Mouse (Mus musculus) liver, adult 2 months (tissue): Measurements from ENCODE around the gene Ccl26. TPM values are rescaled to one million over a fixed set of nuclear protein-coding genes. Genes with fewer than 3 reads are reported as not detected.

Experiments used
- DNase-seq: peaks from one replicate; pipeline ENCODE4 v3.0.0-alpha.2; 2011; ENCODE audit warnings: low read depth, low spot score; ENCODE audit errors: extremely low read depth
- H3K27ac ChIP-seq: fragments of 200-500 bp; replicated peaks from 2 replicates; pipeline ENCODE4 v1.5.1; 2012; ENCODE audit warnings: low read depth, mild to moderate bottlenecking, control low read depth, inconsistent platforms, low read length; ENCODE audit not compliant: insufficient read depth
- H3K27me3 ChIP-seq: fragments of 200-500 bp; 2 replicates; pipeline ENCODE4 v1.6.1; 2012; ENCODE audit warnings: mild to moderate bottlenecking, moderate library complexity, low read length, inconsistent platforms; ENCODE audit not compliant: control insufficient read depth, insufficient read depth
- H3K36me3 ChIP-seq: fragments of 200-500 bp; 2 replicates; pipeline ENCODE4 v1.6.1; 2012; ENCODE audit warnings: low read length, inconsistent platforms; ENCODE audit not compliant: control insufficient read depth, insufficient read depth
- H3K4me1 ChIP-seq: fragments of 200-500 bp; 2 replicates; pipeline ENCODE4 v1.6.1; 2011; ENCODE audit warnings: low read length; ENCODE audit not compliant: control insufficient read depth, insufficient read depth
- H3K4me3 ChIP-seq: fragments of 200-500 bp; 2 replicates; pipeline ENCODE4 v1.5.1; 2011; ENCODE audit warnings: low read depth, mild to moderate bottlenecking, control low read depth, low read length, moderate library complexity; ENCODE audit not compliant: insufficient read depth
- H3K79me2 ChIP-seq: fragments of 200-500 bp; 2 replicates; pipeline ENCODE4 v1.6.1; 2012; ENCODE audit warnings: inconsistent platforms, mild to moderate bottlenecking, low read length, moderate library complexity; ENCODE audit not compliant: control insufficient read depth, insufficient read depth
- H3K9ac ChIP-seq: fragments of 200-500 bp; 2 replicates; pipeline ENCODE4 v1.6.1; 2012; ENCODE audit warnings: low read depth, mild to moderate bottlenecking, control low read depth, inconsistent platforms, low read length
- CTCF ChIP-seq: fragments of 200-500 bp; IDR thresholded peaks from 2 replicates; pipeline ENCODE4 v1.5.1; 2011; ENCODE audit warnings: low read depth, low read length, control low read depth
- POLR2A ChIP-seq: fragments of 200-500 bp; IDR thresholded peaks from 2 replicates; pipeline ENCODE4 v1.6.1; 2011; ENCODE audit warnings: low read length, control low read depth; ENCODE audit not compliant: insufficient read depth; ENCODE audit errors: extremely low read depth
- WGBS: fragments of 180-500 bp; shearing (Covaris S2); methylation state at CpG from one replicate; pipeline ENCODE4 v1.1.7; 2018; 5-methylcytosine and 5-hydroxymethylcytosine counted together
- polyA plus RNA-seq: library from polyadenylated mRNA; depleted of rRNA; stranded (reverse); fragments of >200 nt; gene quantifications from 2 replicates; pipeline ENCODE4 v1.2.3, GENCODE M21; 2012
- total RNA-seq: library from RNA; depleted of rRNA; stranded (reverse); fragments of >200 nt; gene quantifications from 2 replicates; pipeline ENCODE4 v1.2.3, GENCODE M21; 2014

The Ccl26 gene
- total and polyA plus RNA-seq, 2 experiments, result not detected

DNA sequence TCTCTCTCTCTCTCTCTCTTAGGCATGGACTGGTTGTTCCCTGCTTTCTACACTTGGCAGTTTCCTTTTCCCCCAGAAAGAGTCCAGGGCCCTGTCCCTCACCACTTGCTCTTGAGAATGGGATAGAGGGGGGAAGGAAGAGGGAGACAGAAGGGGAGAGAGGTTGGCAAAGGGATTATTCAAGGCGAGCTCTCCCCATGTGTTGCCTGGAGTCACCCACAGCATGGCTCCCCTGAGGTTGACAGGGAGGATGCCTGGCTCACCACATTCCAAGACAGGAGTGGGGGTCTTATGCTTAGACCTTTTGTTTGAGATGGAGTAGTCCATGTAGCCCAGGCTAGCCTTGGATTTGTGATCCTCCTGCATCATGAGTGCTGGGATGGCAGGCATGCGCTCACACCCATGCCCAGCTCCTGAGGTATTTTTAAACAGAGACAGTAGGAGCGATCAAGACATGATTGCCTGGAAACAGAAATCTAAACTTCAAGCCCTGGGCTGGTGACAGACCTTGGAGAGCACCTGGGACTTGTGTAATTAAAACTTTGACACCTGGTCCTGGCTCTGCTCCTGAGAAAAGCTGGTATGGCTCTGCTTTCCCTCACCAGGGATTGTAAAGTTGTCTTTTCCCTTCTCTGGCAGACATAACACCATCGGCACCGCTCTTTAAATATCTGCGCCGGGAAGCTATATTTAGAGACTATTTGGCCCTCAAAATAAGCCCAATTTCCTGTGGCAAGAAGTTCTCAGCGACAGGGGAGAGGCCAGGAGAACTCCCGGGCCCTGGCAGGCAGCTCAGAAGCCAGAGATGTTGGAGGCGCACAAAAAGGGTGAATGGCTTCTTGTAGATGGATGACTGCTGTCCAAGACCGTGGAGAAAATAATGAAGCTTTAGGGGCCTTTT, 38.5 kb downstream of the Ccl26 start:
- H3K36me3 ChIP-seq, result no peaks in the 10 kb centered on the region
- 66% methylated on average over 11 of the region's 11 CpGs for WGBS
- no peak for DNase-seq
- peaks cover 2% of the 10 kb centered on the region; the same call in 1 of the 2 replicates for H3K4me1 ChIP-seq
- 0 out of 2 replicates have a peak, but pooled peaks cover 2% of the 10 kb centered on the region for H3K27me3 ChIP-seq
- H3K9ac ChIP-seq, result no peak overlapping the region
- H3K79me2 ChIP-seq, result no peaks in the 10 kb centered on the region
- no peak overlapping the region; the same call in 1 of the 2 replicates for H3K27ac ChIP-seq
- no peak overlapping the region for H3K4me3 ChIP-seq
- TF ChIP-seq POLR2A, result no peak
- no peak for TF ChIP-seq CTCF

DNA sequence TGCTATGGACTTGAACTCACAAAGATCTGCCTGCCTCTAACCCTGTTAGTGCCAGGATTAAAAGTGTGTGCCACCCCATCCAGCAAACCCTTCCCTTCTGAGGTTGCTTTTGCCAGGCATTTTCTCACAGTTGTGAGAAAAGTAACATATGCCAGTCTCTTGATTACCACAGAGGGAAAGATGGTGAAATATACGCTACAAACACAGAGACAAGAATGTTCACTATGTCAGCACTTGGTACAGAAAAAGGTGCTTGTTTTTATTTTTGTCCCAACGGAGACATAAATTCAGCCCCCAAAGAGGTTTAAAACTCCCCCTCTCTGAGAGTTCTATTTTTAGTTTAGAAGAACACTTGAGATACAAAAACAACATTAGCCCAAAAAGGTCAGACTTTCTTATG, 39.3 kb downstream of the Ccl26 start:
- TF ChIP-seq CTCF, result no peak
- WGBS, result 91% methylated on average over 2 of the region's 2 CpGs
- H3K79me2 ChIP-seq, result no peaks in the 10 kb centered on the region
- H3K36me3 ChIP-seq, result no peaks in the 10 kb centered on the region
- 0 out of 2 replicates have a peak, but pooled peaks cover 2% of the 10 kb centered on the region for H3K27me3 ChIP-seq
- no peak overlapping the region for H3K27ac ChIP-seq
- peaks cover 2% of the 10 kb centered on the region; the same call in 1 of the 2 replicates for H3K4me1 ChIP-seq
- H3K4me3 ChIP-seq, result no peak overlapping the region
- no peak for DNase-seq
- H3K9ac ChIP-seq, result no peak overlapping the region

- H3K27ac ChIP-seq, result no peak overlapping the region
- no peaks in the 10 kb centered on the region for H3K36me3 ChIP-seq
- no peaks in the 10 kb centered on the region for H3K79me2 ChIP-seq
- peaks cover 2% of the 10 kb centered on the region; the same call in 1 of the 2 replicates for H3K4me1 ChIP-seq
- H3K9ac ChIP-seq, result no peak overlapping the region
- TF ChIP-seq POLR2A (no peak), CTCF (no peak)
- 77% methylated on average over 9 of the region's 9 CpGs for WGBS
- no peak for DNase-seq
- H3K4me3 ChIP-seq, result no peak overlapping the region
- 0 out of 2 replicates have a peak, but pooled peaks cover 2% of the 10 kb centered on the region for H3K27me3 ChIP-seq
Observed at GRCm38 (mm10) chr5:135522111-135522722, 41.2 kb downstream of the Ccl26 start.

DNA sequence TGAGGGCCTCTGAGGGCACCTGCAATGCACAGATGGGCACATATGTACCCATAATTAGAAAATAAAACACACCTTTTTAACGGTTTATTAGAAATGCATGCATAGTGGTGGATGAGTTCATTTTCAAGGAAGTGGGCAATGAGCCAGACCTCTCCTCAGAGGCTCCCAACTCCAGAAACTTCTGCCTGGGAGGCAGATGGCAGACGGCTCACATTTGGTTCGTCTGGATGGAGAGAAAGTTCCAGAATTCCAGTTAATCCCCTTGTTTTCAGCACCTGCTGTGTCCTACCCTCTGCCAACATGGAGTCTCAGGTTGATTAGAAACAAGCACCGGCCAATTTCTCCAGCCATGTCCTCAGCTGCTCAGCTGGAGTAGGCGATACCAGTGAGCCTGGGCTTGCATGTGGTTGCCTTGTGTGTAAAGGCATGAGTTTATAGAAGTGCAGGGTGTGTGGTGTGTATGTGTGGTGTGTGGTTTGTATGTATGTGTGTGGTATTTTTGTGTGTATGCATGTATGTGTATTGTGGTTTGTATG, 46.0 kb downstream of the Ccl26 start:
- no peak overlapping the region for H3K4me3 ChIP-seq
- no peak for DNase-seq
- H3K36me3 ChIP-seq, result no peaks in the 10 kb centered on the region
- TF ChIP-seq CTCF (no peak), POLR2A (no peak)
- 0 out of 2 replicates have a peak, but pooled peaks cover 4% of the 10 kb centered on the region for H3K27me3 ChIP-seq
- H3K9ac ChIP-seq, result no peak overlapping the region
- H3K4me1 ChIP-seq, result no peaks in the 10 kb centered on the region
- WGBS, result 95% methylated on average over 5 of the region's 5 CpGs
- H3K79me2 ChIP-seq, result no peaks in the 10 kb centered on the region
- no peak overlapping the region for H3K27ac ChIP-seq

- no peak for DNase-seq
- Histone ChIP-seq H3K36me3 (no peaks in the 10 kb centered on the region), H3K27ac (no peak overlapping the region), H3K4me1 (no peaks in the 10 kb centered on the region), H3K79me2 (no peaks in the 10 kb centered on the region), H3K4me3 (no peak overlapping the region), H3K27me3 (0 out of 2 replicates have a peak, but pooled peaks cover 2% of the 10 kb centered on the region), H3K9ac (no peak overlapping the region)
- 77% methylated on average over 4 of the region's 4 CpGs for WGBS
- TF ChIP-seq POLR2A, result no peak
- no peak for TF ChIP-seq CTCF
Observed at GRCm38 (mm10) chr5:135513131-135513530, 50.2 kb downstream of the Ccl26 start.
